Mouse (Mus musculus) heart, adult 9 months (tissue): ENCODE measurements at regions not wholly inside any gene's neighbourhood (a gene's known extent, or its start where the extent isn't known, plus 50 kb on each side); places are given as distances from the start of the nearest gene placed in this dataset.

ENCODE experiments used
- DNase-seq, 2 experiments: peaks; one replicate each; pipeline ENCODE4 v3.0.0; 2022; ENCODE audit warnings: low spot score in 2 of 2

GRCm38 (mm10) chr8:10869866-10870265 lies 138.4 kb downstream of the Irs2 start:
- DNase-seq: no peak

- DNase-seq: no peak
These were observed 141.4 kb downstream of the Irs2 start for GRCm38 (mm10) chr8:10866696-10867395.

- no peak for DNase-seq
These were observed 142.2 kb downstream of the Irs2 start for GRCm38 (mm10) chr8:10865941-10866513.

- DNase-seq: no peak
These were observed 142.8 kb downstream of the Irs2 start for GRCm38 (mm10) chr8:10865415-10865821.

- DNase-seq: no peak
These were observed 145.8 kb downstream of the Irs2 start for GRCm38 (mm10) chr8:10862442-10862841.

- no peak for DNase-seq
These were observed 147.4 kb downstream of the Irs2 start for GRCm38 (mm10) chr8:10860810-10861209.

- peak in 1 of 2 experiments; percentile 21 for DNase-seq
These were observed 150.4 kb downstream of the Irs2 start for GRCm38 (mm10) chr8:10857874-10858273.

- DNase-seq: peak in 1 of 2 experiments; percentile 7
These were observed 151.1 kb downstream of the Irs2 start for GRCm38 (mm10) chr8:10856996-10857720.

GRCm38 (mm10) chr8:10855696-10856095 lies 152.6 kb downstream of the Irs2 start:
- DNase-seq: no peak

- no peak for DNase-seq
These were observed 153.1 kb downstream of the Irs2 start for GRCm38 (mm10) chr8:10855131-10855530.

GRCm38 (mm10) chr8:10854600-10854999 lies 153.7 kb downstream of the Irs2 start:
- no peak for DNase-seq

GRCm38 (mm10) chr8:10853901-10854300 lies 154.4 kb downstream of the Irs2 start:
- DNase-seq: no peak

- DNase-seq: no peak
These were observed 158.3 kb downstream of the Irs2 start for GRCm38 (mm10) chr8:10849916-10850315.

- DNase-seq: no peak
These were observed 162.7 kb downstream of the Irs2 start for GRCm38 (mm10) chr8:10845607-10846006.

GRCm38 (mm10) chr8:10840853-10841531 lies 167.3 kb downstream of the Irs2 start:
- peak in 1 of 2 experiments; percentile 17 for DNase-seq

GRCm38 (mm10) chr8:10840044-10840443 lies 168.2 kb downstream of the Irs2 start:
- no peak for DNase-seq

GRCm38 (mm10) chr8:10835054-10835453 lies 173.2 kb downstream of the Irs2 start:
- DNase-seq: no peak

- no peak for DNase-seq
These were observed 176.4 kb downstream of the Irs2 start for GRCm38 (mm10) chr8:10831864-10832263.

GRCm38 (mm10) chr8:10831277-10831676 lies 177.0 kb downstream of the Irs2 start:
- no peak for DNase-seq

- no peak for DNase-seq
These were observed 177.4 kb downstream of the Irs2 start for GRCm38 (mm10) chr8:10830835-10831234.

- no peak for DNase-seq
These were observed 179.7 kb downstream of the Irs2 start for GRCm38 (mm10) chr8:10828580-10828979.

- DNase-seq: peak; percentile 18 to 22
These were observed 180.7 kb downstream of the Irs2 start for GRCm38 (mm10) chr8:10827560-10827959.
